Mouse (Mus musculus) spleen, adult 2 months (tissue): ENCODE data around the gene Atl1.

Source experiments
- CTCF ChIP-seq: fragments of 200-500 bp; IDR thresholded peaks from 2 replicates; pipeline ENCODE4 v1.5.1; 2011; ENCODE audit warnings: mild to moderate bottlenecking, inconsistent platforms; ENCODE audit not compliant: insufficient read depth, insufficient read length, insufficient replicate concordance; ENCODE audit errors: extremely low read depth
- POLR2A ChIP-seq: fragments of 200-500 bp; IDR thresholded peaks from 2 replicates; pipeline ENCODE4 v1.6.1; 2011; ENCODE audit warnings: low read depth, low read length, inconsistent platforms

- no peak for TF ChIP-seq POLR2A
- no peak for TF ChIP-seq CTCF
These were observed 11.1 kb upstream of the Atl1 start for GRCm38 (mm10) chr12:69881198-69881905.
